Mouse (Mus musculus) heart, adult 2 months (tissue): ENCODE measurements around the gene Sowahd. TPM values are rescaled to one million over a fixed set of nuclear protein-coding genes. Genes with fewer than 3 reads are reported as not detected.

Source experiments
- DNase-seq, 2 experiments: peaks; one replicate each; pipeline ENCODE4 v3.0.0; 2021
- H3K27ac ChIP-seq: fragments of 200-600 bp; 2 replicates; pipeline ENCODE4 v1.8.1; 2022
- H3K27me3 ChIP-seq: fragments of 200-500 bp; 2 replicates; pipeline ENCODE4 v1.6.1; 2012; ENCODE audit warnings: mild to moderate bottlenecking, low read length, inconsistent platforms, mixed read lengths; ENCODE audit not compliant: control insufficient read depth, insufficient read depth
- H3K36me3 ChIP-seq: fragments of 200-500 bp; 2 replicates; pipeline ENCODE4 v1.6.1; 2012; ENCODE audit warnings: low read length, inconsistent platforms; ENCODE audit not compliant: control insufficient read depth, insufficient read depth
- H3K4me1 ChIP-seq: fragments of 200-500 bp; 2 replicates; pipeline ENCODE4 v1.6.1; 2011; ENCODE audit warnings: low read length; ENCODE audit not compliant: control insufficient read depth, insufficient read depth
- H3K4me3 ChIP-seq: fragments of 200-600 bp; 2 replicates; pipeline ENCODE4 v1.8.1; 2022
- H3K79me2 ChIP-seq: fragments of 200-500 bp; replicated peaks from 2 replicates; pipeline ENCODE4 v1.6.1; 2012; ENCODE audit warnings: mild to moderate bottlenecking, inconsistent platforms, low read length, moderate library complexity, mixed read lengths; ENCODE audit not compliant: control insufficient read depth, insufficient read depth
- H3K9ac ChIP-seq: fragments of 200-500 bp; 2 replicates; pipeline ENCODE4 v1.6.1; 2012; ENCODE audit warnings: low read depth, mild to moderate bottlenecking, control low read depth, inconsistent platforms, low read length, mixed read lengths
- CTCF ChIP-seq: fragments of 200-600 bp; IDR thresholded peaks from 2 replicates; pipeline ENCODE4 v1.8.1; 2022; ENCODE audit warnings: antibody characterized with exemption, mild to moderate bottlenecking, moderate library complexity
- EP300 ChIP-seq: fragments of 200-500 bp; IDR thresholded peaks from 2 replicates; pipeline ENCODE4 v1.6.1; 2011; ENCODE audit warnings: low read depth, low read length, control low read depth; ENCODE audit not compliant: insufficient read depth
- POLR2A ChIP-seq: fragments of 200-500 bp; IDR thresholded peaks from 2 replicates; pipeline ENCODE4 v1.6.1; 2011; ENCODE audit warnings: mild to moderate bottlenecking, low read depth, low read length, control low read depth; ENCODE audit not compliant: insufficient read depth
- WGBS: fragments of 180-500 bp; shearing (Covaris S2); methylation state at CpG from one replicate; pipeline ENCODE4 v1.1.7; 2018; 5-methylcytosine and 5-hydroxymethylcytosine counted together
- intact Hi-C: fragments of 180-260 bp; cut with DNase I; formaldehyde crosslinking; loops from one replicate; pipeline ENCODE4 v1.15.1; 2025
- polyA plus RNA-seq: library from polyadenylated mRNA; depleted of rRNA; stranded (reverse); fragments of >200 nt; gene quantifications from 2 replicates; pipeline ENCODE4 v1.2.3, GENCODE M21; 2012; rRNA removed
- total RNA-seq, 2 experiments: library from RNA; stranded (reverse); gene quantifications; 2 replicates each; pipeline ENCODE4 v1.2.3; 2021

Sowahd gene
- total and polyA plus RNA-seq, 3 experiments, result not detected

DNA sequence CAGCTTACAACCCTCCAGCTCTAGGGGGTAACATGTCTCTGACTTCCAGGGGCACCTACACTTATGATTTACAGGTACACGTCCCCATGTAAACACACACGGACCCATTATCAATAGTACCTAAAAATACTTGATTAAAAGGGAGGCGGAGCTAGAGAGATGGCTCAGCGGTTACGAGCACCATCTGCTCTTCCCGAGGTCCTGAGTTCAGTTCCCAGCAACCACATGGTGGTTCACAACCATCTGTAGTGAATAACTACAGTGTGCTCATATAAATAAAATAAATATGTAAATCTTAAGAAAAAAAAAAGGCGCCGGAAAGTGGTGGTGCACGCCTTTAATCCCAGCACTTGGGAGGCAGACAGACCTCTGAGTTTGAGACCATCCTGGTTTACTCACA lies 37.0 kb downstream of the Sowahd start:
- H3K27me3 ChIP-seq, result no peaks in the 10 kb centered on the region
- peak overlapping the region; percentile 66 for H3K4me3 ChIP-seq
- no peak for DNase-seq
- peak overlapping the region; percentile 80 for H3K27ac ChIP-seq
- TF ChIP-seq EP300, result no peak
- no peak for TF ChIP-seq CTCF
- TF ChIP-seq POLR2A, result no peak
- H3K4me1 ChIP-seq, result no peaks in the 10 kb centered on the region
- 22% methylated on average over 9 of the region's 9 CpGs for WGBS
- peaks cover 6% of the 10 kb centered on the region for H3K36me3 ChIP-seq
- no peaks in the 10 kb centered on the region for H3K79me2 ChIP-seq
- H3K9ac ChIP-seq, result peak overlapping the region; percentile 48
- intact Hi-C loops, result loop anchor here (1.0 kb wide), 1 partner anchor 25 kb away; the partner anchor contains the start of gene Upf3b

GRCm38 (mm10) chrX:37088778-37089177 lies 40.1 kb downstream of the Sowahd start:
- Histone ChIP-seq H3K27ac (no peak overlapping the region), H3K4me1 (no peaks in the 10 kb centered on the region), H3K27me3 (no peaks in the 10 kb centered on the region), H3K9ac (no peak overlapping the region), H3K79me2 (no peaks in the 10 kb centered on the region), H3K4me3 (no peak overlapping the region), H3K36me3 (peaks cover under 1% of the 10 kb centered on the region; the same call in 1 of the 2 replicates)
- WGBS, result 73% methylated on average over 1 of the region's 1 CpGs
- TF ChIP-seq EP300 (no peak), CTCF (no peak), POLR2A (no peak)
- no peak for DNase-seq
- intact Hi-C loops, result no loop called here

GRCm38 (mm10) chrX:37091457-37091856 lies 42.8 kb downstream of the Sowahd start:
- intact Hi-C loops, result no loop called here
- Histone ChIP-seq H3K4me1 (no peaks in the 10 kb centered on the region), H3K4me3 (no peak overlapping the region), H3K27me3 (no peaks in the 10 kb centered on the region), H3K36me3 (no peaks in the 10 kb centered on the region), H3K79me2 (no peaks in the 10 kb centered on the region), H3K27ac (no peak overlapping the region), H3K9ac (no peak overlapping the region)
- no peak for DNase-seq
- TF ChIP-seq CTCF (no peak), POLR2A (no peak), EP300 (no peak)
- WGBS, result 67% methylated on average over 3 of the region's 3 CpGs

DNA sequence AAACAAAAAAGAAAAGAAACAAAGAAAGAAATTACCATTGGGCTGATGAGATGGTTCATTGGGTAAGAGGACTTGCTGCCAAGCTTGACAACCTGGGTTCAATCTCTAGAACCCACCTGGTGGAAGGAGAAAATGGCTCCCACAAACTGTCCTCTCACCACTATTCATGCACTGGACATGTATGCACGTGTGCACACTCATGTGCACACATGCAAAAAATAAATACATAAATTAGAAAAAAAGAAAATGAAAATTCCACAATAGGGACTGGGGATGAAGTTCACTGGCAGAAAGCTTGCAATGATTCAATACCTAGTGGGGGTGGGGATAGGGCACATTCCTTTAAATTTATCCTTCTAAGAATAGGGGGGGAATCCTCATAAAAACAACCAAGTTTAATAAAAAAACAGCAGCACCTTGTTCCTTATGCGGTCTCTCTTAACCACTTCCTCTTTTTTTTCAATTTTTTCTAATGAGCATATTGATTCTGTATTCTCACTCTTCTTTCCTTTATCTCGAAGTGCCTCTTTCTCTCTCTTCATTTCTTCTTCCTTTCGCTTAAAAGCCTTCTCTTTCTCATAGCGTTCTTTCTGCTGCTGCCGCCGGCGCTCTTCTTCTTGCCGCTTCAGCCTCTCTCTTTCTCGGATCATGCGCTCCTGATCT lies 46.6 kb downstream of the Sowahd start:
- WGBS, result 89% methylated on average over 11 of the region's 11 CpGs
- intact Hi-C loops, result no loop called here
- no peak overlapping the region for H3K9ac ChIP-seq
- no peaks in the 10 kb centered on the region for H3K36me3 ChIP-seq
- no peak overlapping the region for H3K4me3 ChIP-seq
- DNase-seq, result no peak
- H3K27me3 ChIP-seq, result no peaks in the 10 kb centered on the region
- H3K27ac ChIP-seq, result no peak overlapping the region
- H3K4me1 ChIP-seq, result no peaks in the 10 kb centered on the region
- TF ChIP-seq CTCF (no peak), EP300 (no peak), POLR2A (no peak)
- H3K79me2 ChIP-seq, result no peaks in the 10 kb centered on the region

GRCm38 (mm10) chrX:37098681-37099080 lies 50.0 kb downstream of the Sowahd start:
- no peak for DNase-seq
- 85% methylated on average over 3 of the region's 3 CpGs for WGBS
- H3K4me1 ChIP-seq, result no peaks in the 10 kb centered on the region
- H3K9ac ChIP-seq, result no peak overlapping the region
- H3K36me3 ChIP-seq, result no peaks in the 10 kb centered on the region
- intact Hi-C loops, result no loop called here
- no peaks in the 10 kb centered on the region for H3K79me2 ChIP-seq
- H3K4me3 ChIP-seq, result no peak overlapping the region
- no peak for TF ChIP-seq POLR2A
- no peak for TF ChIP-seq CTCF
- no peak for TF ChIP-seq EP300
- H3K27me3 ChIP-seq, result no peaks in the 10 kb centered on the region
- H3K27ac ChIP-seq, result no peak overlapping the region

Other genes starting within 250 kb of the Sowahd start
- gene Ube2a, start 174.9 kb upstream of the Sowahd start, total RNA-seq, result 10 to 100 TPM; 62.6 to 76.5 TPM
- gene Ube2a, start 174.9 kb upstream of the Sowahd start, polyA plus RNA-seq, result 39.4 and 65.7 TPM in 2 replicates
- 10 to 100 TPM; 15.7 to 17.4 TPM for gene C330007P06Rik, start 174.7 kb upstream of the Sowahd start, total RNA-seq
- gene C330007P06Rik, start 174.7 kb upstream of the Sowahd start, polyA plus RNA-seq, result 7.4 and 9.7 TPM in 2 replicates
- gene Nkrf, start 145.9 kb upstream of the Sowahd start, total RNA-seq, result 1 to 10 TPM; 3.0 to 3.3 TPM
- gene Nkrf, start 145.9 kb upstream of the Sowahd start, polyA plus RNA-seq, result 0.74 and 1.6 TPM in 2 replicates
- gene Sept6, start 57.1 kb upstream of the Sowahd start, total RNA-seq, result 1 to 10 TPM; 5.5 to 6.9 TPM
- 3.8 and 4.0 TPM in 2 replicates for gene Sept6, start 57.1 kb upstream of the Sowahd start, polyA plus RNA-seq
- gene Rpl39, start 36.6 kb downstream of the Sowahd start, total RNA-seq, result 100 to 1,000 TPM; 289 to 325 TPM
- 57.3 and 86.8 TPM in 2 replicates for gene Rpl39, start 36.6 kb downstream of the Sowahd start, polyA plus RNA-seq
- 1 to 10 TPM; 6.6 to 6.7 TPM for gene Upf3b, start 61.5 kb downstream of the Sowahd start, total RNA-seq
- gene Upf3b, start 61.5 kb downstream of the Sowahd start, polyA plus RNA-seq, result 2.6 and 4.5 TPM in 2 replicates
- 1 to 10 TPM; 8.8 TPM for gene Nkap, start 78.0 kb downstream of the Sowahd start, total RNA-seq
- 1.6 and 3.0 TPM in 2 replicates for gene Nkap, start 78.0 kb downstream of the Sowahd start, polyA plus RNA-seq
- gene Akap14, start 120.0 kb downstream of the Sowahd start, total RNA-seq, result not detected
- gene Akap14, start 120.0 kb downstream of the Sowahd start, polyA plus RNA-seq, result 0.08 TPM in 1 of 2 replicates, not detected in the other
- 100 to 1,000 TPM; 816 to 925 TPM for gene Ndufa1, start 142.3 kb downstream of the Sowahd start, total RNA-seq
- gene Ndufa1, start 142.3 kb downstream of the Sowahd start, polyA plus RNA-seq, result 1,094 and 1,413 TPM in 2 replicates
- 1 to 10 TPM; 1.8 to 2.2 TPM for gene Rnf113a1, start 142.4 kb downstream of the Sowahd start, total RNA-seq
- 1.5 TPM in 2 replicates for gene Rnf113a1, start 142.4 kb downstream of the Sowahd start, polyA plus RNA-seq
- not detected for gene Gm9, start 162.2 kb downstream of the Sowahd start, total RNA-seq
- gene Gm9, start 162.2 kb downstream of the Sowahd start, polyA plus RNA-seq, result not detected in 2 replicates
- gene Rhox1, start 173.4 kb downstream of the Sowahd start, total RNA-seq, result not detected
- gene Rhox1, start 173.4 kb downstream of the Sowahd start, polyA plus RNA-seq, result not detected in 2 replicates
- gene Rhox2a, start 196.1 kb downstream of the Sowahd start, total RNA-seq, result not detected
- gene Rhox2a, start 196.1 kb downstream of the Sowahd start, polyA plus RNA-seq, result not detected in 2 replicates
- gene Rhox3a, start 201.1 kb downstream of the Sowahd start, total RNA-seq, result not detected
- not detected in 2 replicates for gene Rhox3a, start 201.1 kb downstream of the Sowahd start, polyA plus RNA-seq
- not detected for gene Rhox4a, start 216.5 kb downstream of the Sowahd start, total RNA-seq
- not detected in 2 replicates for gene Rhox4a, start 216.5 kb downstream of the Sowahd start, polyA plus RNA-seq